Mouse (Mus musculus) hindbrain, embryonic 16.5 days (tissue): Measurements from ENCODE around the gene Eif4a2. TPM values are rescaled to one million over a fixed set of nuclear protein-coding genes. Genes with fewer than 3 reads are reported as not detected.
A peak's percentile ranks its signal among the peaks of the same experiment; 100 is the strongest.

ENCODE experiments used
- ATAC-seq: fragments of 200-750 bp; cut with Nextera tagmentation; 2 replicates; pipeline ENCODE4 v1.8.0; 2017; ENCODE audit warnings: moderate TSS enrichment, moderate library complexity
- H3K27ac ChIP-seq: fragments of 300-500 bp; sonication (generic); 2 replicates; pipeline ENCODE4 v1.5.1; 2014; ENCODE audit warnings: low read depth, mild to moderate bottlenecking, control low read depth, low read length, moderate library complexity
- H3K27me3 ChIP-seq: fragments of 300-500 bp; sonication (generic); replicated peaks from 2 replicates; pipeline ENCODE4 v1.6.1; 2014; ENCODE audit warnings: low read length; ENCODE audit not compliant: control insufficient read depth, insufficient read depth
- H3K36me3 ChIP-seq: fragments of 300-500 bp; sonication (generic); 2 replicates; pipeline ENCODE4 v1.6.1; 2014; ENCODE audit warnings: mild to moderate bottlenecking, low read length, moderate library complexity, mixed read lengths; ENCODE audit not compliant: control insufficient read depth, insufficient read depth
- H3K4me1 ChIP-seq: fragments of 300-500 bp; sonication (generic); 2 replicates; pipeline ENCODE4 v1.6.1; 2014; ENCODE audit warnings: low read depth, low read length; ENCODE audit not compliant: control insufficient read depth, insufficient read depth
- H3K4me2 ChIP-seq: fragments of 300-500 bp; sonication (generic); 2 replicates; pipeline ENCODE4 v1.6.1; 2014; ENCODE audit warnings: mild to moderate bottlenecking, low read length, control low read depth, moderate library complexity
- H3K4me3 ChIP-seq: fragments of 300-500 bp; sonication (generic); 2 replicates; pipeline ENCODE4 v1.5.1; 2014; ENCODE audit warnings: mild to moderate bottlenecking, low read length, control low read depth, moderate library complexity
- H3K9ac ChIP-seq: fragments of 300-500 bp; sonication (generic); 2 replicates; pipeline ENCODE4 v1.6.1; 2014; ENCODE audit warnings: low read depth, mild to moderate bottlenecking, control low read depth, low read length, moderate library complexity
- H3K9me3 ChIP-seq: fragments of 300-500 bp; sonication (generic); 2 replicates; pipeline ENCODE4 v1.6.1; 2014; ENCODE audit warnings: mild to moderate bottlenecking, low read length, moderate library complexity; ENCODE audit not compliant: control insufficient read depth
- WGBS: fragments of 180-500 bp; shearing (Covaris S2); extraction: QIAGEN DNeasy Blood & Tissue Kit; methylation state at CpG from one replicate; pipeline ENCODE4 v1.1.7; 2014; 5-methylcytosine and 5-hydroxymethylcytosine counted together
- polyA plus RNA-seq: library from polyadenylated mRNA; unstranded; fragments of >200 nt; fragmentation: Nextera tagmentation; extraction: Ambion mirVana; gene quantifications from 2 replicates; pipeline ENCODE4 v1.2.1, GENCODE M21; 2015

Gene Eif4a2
- polyA plus RNA-seq, 1 experiment from 2014 or later: 357 TPM

DNA sequence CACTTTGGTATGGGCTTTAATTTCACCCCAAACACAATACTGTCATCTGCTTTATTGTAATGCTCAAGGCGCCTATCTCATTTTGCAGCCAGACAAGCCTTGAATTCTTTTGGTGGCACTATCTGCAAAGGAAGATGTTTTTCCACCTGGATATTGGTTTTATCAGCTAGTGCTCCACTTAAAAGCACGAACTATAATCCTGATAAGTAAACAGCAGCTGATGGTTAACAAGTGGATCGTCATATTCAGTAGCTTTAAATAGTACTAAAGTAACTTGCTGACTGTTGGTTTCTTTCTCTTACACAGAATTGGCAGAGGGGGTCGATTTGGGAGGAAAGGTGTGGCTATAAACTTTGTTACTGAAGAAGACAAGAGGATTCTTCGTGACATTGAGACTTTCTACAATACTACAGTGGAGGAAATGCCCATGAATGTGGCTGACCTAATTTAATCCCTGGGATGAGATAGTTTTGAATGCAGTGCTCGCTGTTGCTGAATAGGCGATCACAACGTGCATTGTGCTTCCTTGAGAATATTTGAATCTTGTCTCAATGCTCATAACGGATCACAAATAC, 5.7 kb downstream of the Eif4a2 start:
- no peak overlapping the region for H3K27ac ChIP-seq
- no peaks in the 10 kb centered on the region for H3K9me3 ChIP-seq
- no peak overlapping the region for H3K4me2 ChIP-seq
- H3K27me3 ChIP-seq: no peaks in the 10 kb centered on the region
- H3K4me1 ChIP-seq: peaks cover 36% of the 10 kb centered on the region
- H3K36me3 ChIP-seq: peaks cover 43% of the 10 kb centered on the region
- no peak overlapping the region for H3K9ac ChIP-seq
- ATAC-seq: no peak
- 54% methylated on average over 9 of the region's 9 CpGs for WGBS
- H3K4me3 ChIP-seq: no peak overlapping the region

DNA sequence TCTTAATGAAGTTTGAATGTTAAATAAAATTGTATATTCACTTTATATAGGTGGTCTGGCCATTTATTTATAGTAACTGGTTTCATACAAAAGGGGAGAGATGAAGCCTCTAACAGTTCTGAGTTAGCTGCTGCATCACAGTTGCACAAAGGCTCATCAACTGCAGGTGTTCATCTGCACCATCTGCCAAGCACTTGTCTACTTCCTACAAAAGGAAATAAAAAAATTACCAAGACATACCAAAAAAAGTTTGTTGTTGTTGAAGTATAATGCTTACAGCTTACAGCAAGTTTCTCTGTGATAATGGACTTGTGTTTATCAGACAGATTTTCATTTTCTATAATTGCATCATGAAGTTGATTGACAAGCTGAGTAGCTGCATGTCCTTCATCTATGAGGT, 6.7 kb downstream of the Eif4a2 start:
- Histone ChIP-seq H3K27me3 (no peaks in the 10 kb centered on the region), H3K4me3 (no peak overlapping the region), H3K4me2 (no peak overlapping the region), H3K36me3 (peaks cover 41% of the 10 kb centered on the region), H3K9ac (no peak overlapping the region), H3K9me3 (no peaks in the 10 kb centered on the region), H3K27ac (no peak overlapping the region), H3K4me1 (peaks cover 36% of the 10 kb centered on the region)
- no peak for ATAC-seq

DNA sequence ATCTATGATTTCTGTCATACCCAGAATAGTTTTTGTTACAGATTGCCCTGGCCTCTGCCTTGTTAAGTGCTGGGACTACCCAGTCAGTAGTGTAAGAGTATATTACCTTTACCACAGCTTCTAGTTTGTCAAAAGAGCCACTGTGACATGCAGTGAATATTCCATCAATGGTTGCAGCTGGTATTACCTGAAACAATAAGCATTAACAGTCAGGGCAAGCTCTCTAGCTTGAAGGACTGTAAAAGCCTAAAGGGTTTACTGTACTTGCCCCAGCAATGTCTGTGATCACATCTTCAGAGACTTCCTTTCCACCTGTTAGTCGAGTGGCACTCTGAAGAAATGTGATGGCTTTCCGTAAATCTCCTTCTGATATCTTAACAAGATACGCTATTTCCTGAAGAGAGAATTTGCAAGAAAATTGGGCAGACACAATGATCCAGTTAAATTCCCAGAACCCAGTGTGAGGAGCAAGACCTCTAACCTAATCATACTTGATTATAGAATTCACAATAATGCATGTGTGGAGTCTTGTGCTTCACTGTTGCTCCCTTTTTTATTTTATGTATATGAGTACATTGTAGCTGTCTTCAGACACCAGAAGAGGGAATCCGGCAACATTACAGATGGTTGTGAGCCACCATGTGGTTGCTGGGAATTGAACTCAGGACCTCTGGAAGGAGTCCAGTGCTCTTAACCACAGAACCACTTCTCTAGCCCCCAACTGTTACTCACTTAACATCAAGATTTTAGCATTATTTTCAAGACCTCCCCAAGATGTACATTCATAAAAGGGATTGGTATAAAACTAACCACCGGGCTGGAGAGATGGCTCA, 7.3 kb downstream of the Eif4a2 start:
- ATAC-seq: no peak
- Histone ChIP-seq H3K4me1 (peaks cover 32% of the 10 kb centered on the region), H3K36me3 (peaks cover 38% of the 10 kb centered on the region), H3K27me3 (no peaks in the 10 kb centered on the region), H3K27ac (no peak overlapping the region), H3K4me2 (no peak overlapping the region), H3K4me3 (no peak overlapping the region), H3K9ac (no peak overlapping the region), H3K9me3 (no peaks in the 10 kb centered on the region)
- WGBS: 59% methylated on average over 5 of the region's 5 CpGs

DNA sequence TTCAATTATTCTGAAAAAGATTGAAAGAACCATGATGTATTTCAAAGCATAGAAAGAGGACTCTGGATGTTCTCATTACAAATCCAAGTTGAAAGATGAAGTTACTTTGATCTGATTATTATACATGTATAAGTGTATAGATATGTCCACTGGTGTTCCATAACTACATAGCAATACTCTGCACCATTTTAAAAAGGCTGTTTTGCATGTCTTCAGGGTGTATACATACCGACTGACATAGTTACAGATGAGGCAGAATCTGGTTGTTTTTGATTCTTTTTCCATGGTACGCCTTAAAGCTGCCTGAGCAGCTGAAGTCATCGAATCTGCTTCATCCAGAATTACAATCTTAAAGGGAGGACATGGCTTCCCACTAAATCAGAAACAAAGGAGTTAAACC, 8.2 kb downstream of the Eif4a2 start:
- peaks cover 23% of the 10 kb centered on the region for H3K4me1 ChIP-seq
- 79% methylated on average over 3 of the region's 3 CpGs for WGBS
- H3K36me3 ChIP-seq: peaks cover 40% of the 10 kb centered on the region
- no peak overlapping the region for H3K4me3 ChIP-seq
- no peak overlapping the region for H3K9ac ChIP-seq
- H3K9me3 ChIP-seq: no peaks in the 10 kb centered on the region
- H3K4me2 ChIP-seq: no peak overlapping the region
- ATAC-seq: no peak
- H3K27ac ChIP-seq: no peak overlapping the region
- no peaks in the 10 kb centered on the region for H3K27me3 ChIP-seq

DNA sequence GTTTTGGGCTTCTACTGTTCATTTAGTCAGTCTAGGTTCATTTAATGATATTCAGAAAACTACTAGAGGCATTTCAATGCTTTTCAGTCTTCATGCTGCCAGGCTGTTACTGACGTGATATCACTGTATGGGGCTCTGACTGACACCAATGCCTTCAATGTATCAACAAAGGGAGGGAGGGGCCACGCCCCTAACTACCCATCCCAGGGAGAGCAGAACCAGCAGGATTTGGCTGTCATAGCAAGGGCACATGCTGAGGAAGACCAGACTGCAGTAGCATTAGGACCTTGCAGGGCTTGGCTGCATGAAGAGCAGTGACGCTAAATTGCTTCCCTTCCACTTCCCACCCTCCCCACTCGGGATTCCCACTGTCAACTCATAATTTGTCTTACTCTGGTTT, 9.9 kb downstream of the Eif4a2 start:
- peaks cover 8% of the 10 kb centered on the region for H3K4me1 ChIP-seq
- no peak overlapping the region for H3K4me3 ChIP-seq
- no peaks in the 10 kb centered on the region for H3K9me3 ChIP-seq

DNA sequence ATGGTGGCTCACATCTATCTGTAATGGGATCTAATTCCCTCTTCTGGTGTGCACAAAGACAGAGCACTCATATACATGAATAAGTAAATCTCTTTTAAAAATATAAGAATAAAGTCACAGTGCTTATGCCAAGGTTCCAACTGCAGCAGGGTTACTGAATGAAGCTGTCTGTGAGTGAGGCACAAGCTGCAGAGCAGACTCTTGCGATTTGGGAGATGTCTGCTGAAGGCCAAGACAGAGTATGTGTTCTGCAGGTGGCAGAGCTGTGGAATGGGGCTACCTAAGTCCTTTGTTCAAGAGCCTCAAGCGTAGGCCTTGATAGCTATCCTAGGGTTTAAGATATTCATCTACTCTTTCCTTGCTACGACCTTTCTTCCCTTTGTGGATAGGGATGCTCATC, 15.2 kb downstream of the Eif4a2 start:
- peaks cover 9% of the 10 kb centered on the region for H3K4me1 ChIP-seq
- peaks cover 7% of the 10 kb centered on the region; the same call in 1 of the 2 replicates for H3K36me3 ChIP-seq
- no peak overlapping the region for H3K9ac ChIP-seq
- H3K27ac ChIP-seq: no peak overlapping the region
- no peaks in the 10 kb centered on the region for H3K9me3 ChIP-seq
- no peaks in the 10 kb centered on the region for H3K27me3 ChIP-seq
- WGBS: 92% methylated on average over 3 of the region's 3 CpGs
- no peak overlapping the region for H3K4me3 ChIP-seq
- H3K4me2 ChIP-seq: no peak overlapping the region
- ATAC-seq: no peak

More for the DNA sequence above, 9.9 kb downstream of the Eif4a2 start:
- Histone ChIP-seq H3K27me3 (no peaks in the 10 kb centered on the region), H3K4me2 (no peak overlapping the region), H3K9ac (no peak overlapping the region), H3K27ac (no peak overlapping the region), H3K36me3 (peaks cover 31% of the 10 kb centered on the region)
- 63% methylated on average over 4 of the region's 4 CpGs for WGBS
- no peak for ATAC-seq

DNA sequence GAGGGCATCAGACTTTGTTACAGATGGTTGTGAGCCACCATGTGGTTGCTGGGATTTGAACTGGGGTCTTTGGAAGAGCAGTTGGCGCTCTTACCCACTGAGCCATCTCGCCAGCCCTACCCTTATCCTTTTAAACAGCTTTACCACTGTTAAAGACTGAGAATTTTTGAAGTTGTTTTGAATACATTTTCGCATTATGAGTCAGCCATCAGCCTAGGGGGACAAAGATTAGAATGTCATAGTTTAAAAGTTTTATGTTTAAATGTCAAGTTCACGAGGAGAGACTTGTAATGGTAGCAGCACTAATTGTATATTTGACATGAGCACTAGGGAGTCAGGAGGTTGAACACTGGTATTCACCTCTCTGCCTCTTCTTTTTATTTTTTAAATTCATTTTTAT, 15.9 kb downstream of the Eif4a2 start:
- no peak overlapping the region for H3K4me3 ChIP-seq
- H3K4me2 ChIP-seq: no peak overlapping the region
- H3K36me3 ChIP-seq: peaks cover 7% of the 10 kb centered on the region; the same call in 1 of the 2 replicates
- no peaks in the 10 kb centered on the region for H3K27me3 ChIP-seq
- WGBS: 93% methylated on average over 4 of the region's 4 CpGs
- H3K4me1 ChIP-seq: peaks cover 9% of the 10 kb centered on the region
- no peak overlapping the region for H3K27ac ChIP-seq
- no peak overlapping the region for H3K9ac ChIP-seq
- ATAC-seq: no peak
- H3K9me3 ChIP-seq: no peaks in the 10 kb centered on the region

DNA sequence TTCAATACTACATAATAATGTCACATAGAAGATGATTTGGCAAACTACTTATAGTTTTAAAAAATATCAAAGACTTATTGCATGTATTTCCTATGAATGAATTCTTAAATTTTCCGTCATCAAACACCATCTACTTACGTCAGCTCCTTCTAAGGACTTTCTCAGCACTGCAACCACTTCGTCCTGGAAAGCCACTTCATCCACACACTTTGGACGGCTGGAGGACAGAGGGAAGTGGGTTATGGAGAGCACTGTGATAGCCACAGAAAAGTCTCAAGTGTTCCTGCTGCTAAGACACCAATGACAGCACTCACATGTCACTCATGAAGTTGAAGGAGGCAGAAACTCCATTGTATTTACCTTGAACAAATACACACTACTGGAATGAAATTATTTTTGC, 17.2 kb downstream of the Eif4a2 start:
- H3K36me3 ChIP-seq: peaks cover 7% of the 10 kb centered on the region; the same call in 1 of the 2 replicates
- H3K4me2 ChIP-seq: no peak overlapping the region
- no peak overlapping the region for H3K4me3 ChIP-seq
- no peak overlapping the region for H3K9ac ChIP-seq
- no peaks in the 10 kb centered on the region for H3K27me3 ChIP-seq
- no peaks in the 10 kb centered on the region for H3K9me3 ChIP-seq
- WGBS: 89% methylated on average over 4 of the region's 4 CpGs
- peaks cover 15% of the 10 kb centered on the region for H3K4me1 ChIP-seq
- H3K27ac ChIP-seq: no peak overlapping the region
- ATAC-seq: no peak

DNA sequence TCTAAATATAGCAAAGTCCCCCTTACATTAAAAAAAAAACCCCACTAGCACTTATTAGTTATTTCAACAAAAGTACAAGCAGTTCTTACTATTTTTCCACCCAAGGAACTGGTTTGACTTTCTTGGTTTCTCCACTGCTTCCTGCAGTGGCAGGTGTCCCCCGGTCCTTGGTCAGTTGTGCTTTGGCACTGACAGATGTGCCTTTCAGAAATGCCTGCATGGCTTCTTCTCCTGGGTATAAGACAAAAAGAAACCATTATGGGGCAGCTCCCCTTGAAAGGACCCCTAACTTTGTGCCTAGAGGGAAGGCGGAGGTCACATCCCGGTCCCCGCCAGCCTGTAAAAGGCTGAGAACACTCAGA, 20.0 kb downstream of the Eif4a2 start:
- no peaks in the 10 kb centered on the region for H3K27me3 ChIP-seq
- H3K9ac ChIP-seq: peak overlapping the region; percentile 97
- H3K9me3 ChIP-seq: no peaks in the 10 kb centered on the region
- H3K4me3 ChIP-seq: peak overlapping the region; percentile 86
- peak overlapping the region; percentile 98 for H3K27ac ChIP-seq
- ATAC-seq: no peak
- WGBS: 0% methylated on average over 4 of the region's 4 CpGs
- peaks cover 15% of the 10 kb centered on the region for H3K4me1 ChIP-seq
- H3K4me2 ChIP-seq: peak overlapping the region; percentile 98
- peaks cover 5% of the 10 kb centered on the region; the same call in 1 of the 2 replicates for H3K36me3 ChIP-seq
